Mouse (Mus musculus) MEL (cell line): ENCODE data around the gene Chrne. TPM values are rescaled to one million over a fixed set of nuclear protein-coding genes. Genes with fewer than 3 reads are reported as not detected.

Source experiments
- DNase-seq: peaks from one replicate; pipeline ENCODE4 v3.0.0; 2011; ENCODE audit warnings: low read depth, low spot score
- H3K27ac ChIP-seq: 2 replicates; pipeline ENCODE4 v1.5.1; 2012; ENCODE audit warnings: low read depth, mild to moderate bottlenecking, control low read depth, low read length, moderate library complexity; ENCODE audit not compliant: control insufficient read depth
- H3K27me3 ChIP-seq, 2 experiments: fragments of 150-350 bp in 1 of 2; sonication (generic) in 1 of 2; 2 replicates each; pipeline ENCODE4 v1.6.1; 2012; ENCODE audit warnings: low read length in 2 of 2, mild to moderate bottlenecking in 2 of 2, improper control_type of control experiment in 1 of 2, moderate library complexity in 1 of 2; ENCODE audit not compliant: insufficient read depth in 2 of 2, control insufficient read depth in 1 of 2
- H3K36me3 ChIP-seq, 2 experiments: 2 replicates each; pipeline ENCODE4 v1.6.1; 2012 to 2014; ENCODE audit warnings: low read length in 2 of 2, improper control_type of control experiment in 1 of 2, inconsistent platforms in 1 of 2, mild to moderate bottlenecking in 1 of 2; ENCODE audit not compliant: insufficient read depth in 2 of 2, control insufficient read depth in 1 of 2
- H3K4me1 ChIP-seq, 2 experiments: fragments of 150-350 bp in 1 of 2; sonication (generic) in 1 of 2; 2 replicates each; pipeline ENCODE4 v1.6.1; 2012; ENCODE audit warnings: low read length in 2 of 2, improper control_type of control experiment in 1 of 2, mild to moderate bottlenecking in 1 of 2; ENCODE audit not compliant: insufficient read depth in 2 of 2, control insufficient read depth in 1 of 2
- H3K4me3 ChIP-seq, 2 experiments: fragments of 150-350 bp in 1 of 2; sonication (generic) in 1 of 2; 2 replicates each; pipeline ENCODE4 v1.5.1; 2012; ENCODE audit warnings: low read depth in 2 of 2, low read length in 2 of 2, mild to moderate bottlenecking in 2 of 2, moderate library complexity in 2 of 2, control low read depth in 1 of 2, improper control_type of control experiment in 1 of 2; ENCODE audit not compliant: control insufficient read depth in 1 of 2, insufficient read depth in 1 of 2
- H3K79me2 ChIP-seq: 2 replicates; pipeline ENCODE4 v1.6.1; 2012; ENCODE audit warnings: mild to moderate bottlenecking, low read length, moderate library complexity; ENCODE audit not compliant: control insufficient read depth, poor library complexity, insufficient read depth
- H3K9ac ChIP-seq: 2 replicates; pipeline ENCODE4 v1.6.1; 2012; ENCODE audit warnings: low read depth, mild to moderate bottlenecking, control low read depth, low read length, moderate library complexity; ENCODE audit not compliant: control insufficient read depth, poor library complexity, severe bottlenecking
- H3K9me3 ChIP-seq: fragments of 150-350 bp; sonication (generic); replicated peaks from 2 replicates; pipeline ENCODE4 v1.6.1; 2012; ENCODE audit warnings: mild to moderate bottlenecking, low read length, improper control_type of control experiment, moderate library complexity; ENCODE audit not compliant: insufficient read depth
- CHD1 ChIP-seq: IDR thresholded peaks from 2 replicates; pipeline ENCODE4 v1.6.1; 2012; ENCODE audit warnings: low read depth, mild to moderate bottlenecking, inconsistent platforms, low read length, improper control_type of control experiment
- CTCF ChIP-seq, 3 experiments: IDR thresholded peaks in 2 of 3; conservative IDR thresholded peaks in 1 of 3; 2 replicates each; pipeline ENCODE4 v1.5.1; 2011 to 2012; ENCODE audit warnings: low read length in 3 of 3, low read depth in 2 of 3, mild to moderate bottlenecking in 2 of 3, improper control_type of control experiment in 1 of 3, inconsistent platforms in 1 of 3, mixed read lengths in 1 of 3, moderate library complexity in 1 of 3; ENCODE audit not compliant: control insufficient read depth in 1 of 3, insufficient read depth in 1 of 3, poor library complexity in 1 of 3, severe bottlenecking in 1 of 3
- GATA1 ChIP-seq: IDR thresholded peaks from 2 replicates; pipeline ENCODE4 v1.6.1; 2011; ENCODE audit warnings: low read depth, low read length, improper control_type of control experiment
- HCFC1 ChIP-seq: IDR thresholded peaks from 2 replicates; pipeline ENCODE4 v1.6.1; 2012; ENCODE audit warnings: low read depth, mild to moderate bottlenecking, inconsistent platforms, low read length, improper control_type of control experiment, moderate library complexity
- MYB ChIP-seq: IDR thresholded peaks from 2 replicates; pipeline ENCODE4 v1.6.1; 2011; ENCODE audit warnings: mild to moderate bottlenecking, low read depth, low read length, improper control_type of control experiment
- NELFE ChIP-seq: IDR thresholded peaks from 2 replicates; pipeline ENCODE4 v1.6.1; 2011; ENCODE audit warnings: low read depth, low read length, improper control_type of control experiment
- POLR2A ChIP-seq, 2 experiments: IDR thresholded peaks; 2 replicates each; pipeline ENCODE4 v1.6.1; 2011 to 2012; ENCODE audit warnings: low read length in 2 of 2, mild to moderate bottlenecking in 2 of 2, control low read depth in 1 of 2, improper control_type of control experiment in 1 of 2, low read depth in 1 of 2, moderate library complexity in 1 of 2; ENCODE audit not compliant: control insufficient read depth in 1 of 2, insufficient read depth in 1 of 2, poor library complexity in 1 of 2
- POLR2AphosphoS2 ChIP-seq: IDR thresholded peaks from 2 replicates; pipeline ENCODE4 v1.6.1; 2011; ENCODE audit warnings: low read length, improper control_type of control experiment
- SMC3 ChIP-seq: IDR thresholded peaks from 2 replicates; pipeline ENCODE4 v1.6.1; 2011; ENCODE audit warnings: low read depth, low read length, improper control_type of control experiment
- TAL1 ChIP-seq: IDR thresholded peaks from 2 replicates; pipeline ENCODE4 v1.6.1; 2012; ENCODE audit warnings: mild to moderate bottlenecking, inconsistent platforms, low read length, moderate library complexity, mixed read lengths
- TBP ChIP-seq: IDR thresholded peaks from 2 replicates; pipeline ENCODE4 v1.8.0; 2011; ENCODE audit warnings: low read depth, low read length, improper control_type of control experiment
- UBTF ChIP-seq: IDR thresholded peaks from 2 replicates; pipeline ENCODE4 v1.6.1; 2012; ENCODE audit warnings: low read depth, mild to moderate bottlenecking, inconsistent platforms, low read length, improper control_type of control experiment, moderate library complexity, borderline replicate concordance; ENCODE audit not compliant: insufficient read depth
- USF1 ChIP-seq: IDR thresholded peaks from 2 replicates; pipeline ENCODE4 v1.6.1; 2014; ENCODE audit warnings: low read depth, mild to moderate bottlenecking, inconsistent platforms, low read length, improper control_type of control experiment, moderate library complexity
- ZNF384 ChIP-seq: IDR thresholded peaks from 2 replicates; pipeline ENCODE4 v1.6.1; 2012; ENCODE audit warnings: low read depth, mild to moderate bottlenecking, inconsistent platforms, low read length, improper control_type of control experiment
- polyA plus RNA-seq, 2 experiments: library from polyadenylated mRNA; stranded (reverse) in 1 of 2; unstranded in 1 of 2; fragments of >175 nt in 1 of 2; fragments of >200 nt in 1 of 2; gene quantifications; 2 replicates each; pipeline versions ENCODE4 v1.2.1 to v1.2.4; 2012; ENCODE audit warnings: low replicate concordance in 2 of 2, low read depth in 1 of 2; ENCODE audit not compliant: insufficient read length in 2 of 2, insufficient read depth in 1 of 2, missing spikeins in 1 of 2
- total RNA-seq: library from RNA; depleted of rRNA; stranded (reverse); fragments of 300-350 nt; gene quantifications from 2 replicates; pipeline ENCODE4 v1.2.3, GENCODE M21; 2012

Gene Chrne
- total and polyA plus RNA-seq, 3 experiments, result 0.33 to 0.54 TPM; not detected in 1

- no peak overlapping the region for H3K4me3 ChIP-seq
- no peak overlapping the region for H3K9ac ChIP-seq
- H3K27me3 ChIP-seq, result no peaks in the 10 kb centered on the region
- DNase-seq, result no peak
- peaks cover 5 to 35% of the 10 kb centered on the region in 2 experiments for H3K36me3 ChIP-seq
- H3K9me3 ChIP-seq, result no peaks in the 10 kb centered on the region
- peaks cover 50% of the 10 kb centered on the region for H3K79me2 ChIP-seq
- H3K4me1 ChIP-seq, result peaks cover 6 to 41% of the 10 kb centered on the region in 2 experiments
- no peak for TF ChIP-seq HCFC1
- no peak for TF ChIP-seq CHD1
- no peak for TF ChIP-seq MYB
- TF ChIP-seq SMC3, result no peak
- TF ChIP-seq CTCF (IDR thresholded peaks at IDR 0.05 in 2 of 3, conservative IDR thresholded peaks at IDR 0.05 in 1 of 3; ENCODE audit: control insufficient read depth in 1 of 3, insufficient read depth in 1 of 3, low read depth in 2 of 3, low read length in 3 of 3, poor library complexity in 1 of 3, severe bottlenecking in 1 of 3), result no peak
- no peak for TF ChIP-seq POLR2AphosphoS2
- TF ChIP-seq TAL1, result no peak
- TF ChIP-seq GATA1, result no peak
- no peak overlapping the region for H3K27ac ChIP-seq
Observed at GRCm38 (mm10) chr11:70644564-70645103, 25.6 kb upstream of the Chrne start.

- H3K9me3 ChIP-seq, result no peaks in the 10 kb centered on the region
- H3K27me3 ChIP-seq, result no peaks in the 10 kb centered on the region
- H3K4me3 ChIP-seq, result no peak overlapping the region
- DNase-seq, result no peak
- H3K79me2 ChIP-seq, result peaks cover 38% of the 10 kb centered on the region
- 0 out of 4 replicates have a peak, but pooled peaks of 1 of the 2 experiments have one; percentile 29 for TF ChIP-seq POLR2A (IDR thresholded peaks at IDR 0.05; ENCODE audit: control insufficient read depth in 1 of 2, insufficient read depth in 1 of 2, low read depth in 1 of 2, low read length in 2 of 2, poor library complexity in 1 of 2)
- no peak for TF ChIP-seq TAL1
- no peak for TF ChIP-seq MYB
- TF ChIP-seq TBP, result no peak
- no peak for TF ChIP-seq NELFE
- TF ChIP-seq, all 39 proteins: peak for 1
- H3K9ac ChIP-seq, result no peak overlapping the region
- H3K4me1 ChIP-seq, result peaks cover 4 to 43% of the 10 kb centered on the region in 2 experiments
- peaks cover 0 to 35% of the 10 kb centered on the region in 2 experiments; a peak in 2 of 4 replicates for H3K36me3 ChIP-seq
- no peak overlapping the region for H3K27ac ChIP-seq
Observed at GRCm38 (mm10) chr11:70643051-70643450, 24.0 kb upstream of the Chrne start.

GRCm38 (mm10) chr11:70641241-70641640 is 22.2 kb upstream of the Chrne start:
- DNase-seq, result no peak
- no peak overlapping the region for H3K9ac ChIP-seq
- no peak overlapping the region for H3K4me3 ChIP-seq
- TF ChIP-seq CTCF (IDR thresholded peaks at IDR 0.05 in 2 of 3, conservative IDR thresholded peaks at IDR 0.05 in 1 of 3; ENCODE audit: control insufficient read depth in 1 of 3, insufficient read depth in 1 of 3, low read depth in 2 of 3, low read length in 3 of 3, poor library complexity in 1 of 3, severe bottlenecking in 1 of 3), result no peak
- no peak for TF ChIP-seq USF1
- no peak for TF ChIP-seq UBTF
- no peak for TF ChIP-seq ZNF384
- H3K27me3 ChIP-seq, result no peaks in the 10 kb centered on the region
- H3K27ac ChIP-seq, result no peak overlapping the region
- peaks cover 14 to 57% of the 10 kb centered on the region in 2 experiments for H3K4me1 ChIP-seq
- H3K9me3 ChIP-seq, result no peaks in the 10 kb centered on the region
- H3K79me2 ChIP-seq, result peaks cover 28% of the 10 kb centered on the region
- peaks cover 0 to 50% of the 10 kb centered on the region in 2 experiments; a peak in 2 of 4 replicates for H3K36me3 ChIP-seq
